Mouse (Mus musculus): ENCODE results near the gene Sc5d.

Gene Sc5d

GRCm38 (mm10) chr9:42270081-42270480 is 6.0 kb upstream of the Sc5d start:
- in situ Hi-C loops (cut with MboI; ENCODE audit: low pct_unique_long_range_greater_than_20kb in 1 of 2, low sequenced_read_pairs in 2 of 2, unreplicated experiment in 1 of 2) = no loop called here

- in situ Hi-C loops (cut with MboI; ENCODE audit: low pct_unique_long_range_greater_than_20kb in 1 of 2, low sequenced_read_pairs in 2 of 2, unreplicated experiment in 1 of 2) = no loop called here
Observed at GRCm38 (mm10) chr9:42268371-42268770, 4.3 kb upstream of the Sc5d start.

DNA sequence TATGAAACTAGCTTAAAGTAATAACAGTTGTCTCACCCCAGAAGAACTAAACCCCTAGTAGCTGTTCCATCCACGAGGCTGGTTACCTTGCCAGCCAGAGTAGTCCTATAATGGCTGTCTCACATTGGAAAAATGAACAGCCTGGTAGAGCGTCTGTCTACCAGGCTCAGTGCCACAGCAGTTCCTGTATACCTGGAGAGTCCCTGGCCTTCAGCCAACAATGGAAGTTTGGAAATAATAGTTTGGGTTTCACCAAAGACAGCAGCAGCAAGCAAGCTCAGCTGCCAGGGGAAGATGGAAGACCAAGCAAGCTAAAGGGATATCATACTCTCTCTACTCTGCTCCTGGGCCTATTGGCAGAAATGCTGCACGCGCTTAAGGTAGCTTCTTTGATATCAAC is 1.3 kb upstream of the Sc5d start:
- in situ Hi-C loops (cut with MboI; ENCODE audit: low pct_unique_long_range_greater_than_20kb in 1 of 2, low sequenced_read_pairs in 2 of 2, unreplicated experiment in 1 of 2) = no loop called here

GRCm38 (mm10) chr9:42263709-42264111 is 346 bp downstream of the Sc5d start:
- in situ Hi-C loops (cut with MboI; ENCODE audit: low pct_unique_long_range_greater_than_20kb in 1 of 2, low sequenced_read_pairs in 2 of 2, unreplicated experiment in 1 of 2) = no loop called here

DNA sequence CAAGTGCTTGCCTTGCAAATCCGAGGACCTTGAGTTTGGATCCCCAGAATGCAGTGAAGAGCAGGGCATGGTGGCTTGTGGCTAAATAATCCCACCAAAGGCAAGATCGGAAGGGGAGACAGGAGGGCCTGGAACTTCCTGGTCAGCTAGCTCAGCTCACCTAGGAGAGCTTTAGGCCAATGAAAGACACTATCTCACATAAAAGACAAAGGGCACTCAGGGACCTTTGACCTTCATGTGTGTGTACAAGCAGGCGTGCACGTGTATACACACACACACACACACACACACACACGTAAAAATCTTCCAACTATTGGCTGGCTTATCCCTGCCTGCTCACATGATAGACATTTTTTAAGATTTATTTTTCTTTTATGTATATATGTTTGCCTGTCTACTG is 3.6 kb downstream of the Sc5d start:
- in situ Hi-C loops (cut with MboI; ENCODE audit: low pct_unique_long_range_greater_than_20kb in 1 of 2, low sequenced_read_pairs in 2 of 2, unreplicated experiment in 1 of 2) = no loop called here

DNA sequence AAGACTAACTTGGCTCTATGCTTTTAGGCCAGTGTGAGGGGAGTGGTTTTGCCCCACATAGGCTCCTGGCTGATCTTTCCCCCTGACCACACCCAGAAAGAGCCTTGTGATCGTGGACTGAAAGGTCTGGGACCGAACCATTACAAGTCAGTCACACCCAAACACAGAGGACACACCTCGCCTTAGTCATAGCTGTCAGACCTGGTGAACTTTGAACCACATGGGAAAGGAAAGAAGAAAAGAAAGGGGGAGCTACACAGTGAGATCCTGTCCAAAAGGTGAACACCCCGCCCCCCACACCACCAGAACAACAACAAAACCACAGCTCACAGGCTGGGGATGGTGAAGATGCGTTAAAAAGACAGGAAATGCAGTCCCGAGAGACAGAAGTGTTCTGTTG is 14.9 kb downstream of the Sc5d start:
- in situ Hi-C loops (cut with MboI; ENCODE audit: low pct_unique_long_range_greater_than_20kb in 1 of 2, low sequenced_read_pairs in 2 of 2, unreplicated experiment in 1 of 2) = loop anchor here in 1 of 2 experiments (10.0 kb wide), 1 partner anchor 254 kb away; no protein-coding TSS in a partner anchor

DNA sequence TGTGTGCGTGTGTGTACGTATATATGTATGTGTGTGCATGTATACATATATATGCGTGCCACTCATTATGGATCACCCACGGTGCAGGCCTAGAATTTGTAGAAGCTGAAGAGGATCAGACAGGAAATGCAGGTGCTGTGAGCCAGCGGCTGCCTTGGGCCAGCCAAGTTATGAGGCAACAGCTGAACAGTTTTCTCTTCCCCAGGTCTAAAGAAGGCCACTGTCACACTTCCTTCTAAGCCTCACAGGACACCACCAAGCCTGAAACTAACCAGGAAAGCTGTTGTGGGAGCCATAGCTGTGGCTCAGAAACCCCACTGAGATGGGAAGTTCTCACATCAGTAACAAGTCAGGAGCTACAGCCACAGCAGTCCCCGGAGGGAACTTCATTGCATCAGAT is 17.4 kb downstream of the Sc5d start:
- in situ Hi-C loops (cut with MboI; ENCODE audit: low pct_unique_long_range_greater_than_20kb in 1 of 2, low sequenced_read_pairs in 2 of 2, unreplicated experiment in 1 of 2) = loop anchor here in 1 of 2 experiments (10.0 kb wide), 1 partner anchor 252 kb away; no protein-coding TSS in a partner anchor

- in situ Hi-C loops (cut with MboI; ENCODE audit: low pct_unique_long_range_greater_than_20kb in 1 of 2, low sequenced_read_pairs in 2 of 2, unreplicated experiment in 1 of 2) = loop anchor here (5.0 to 10.0 kb wide), 2 partner anchors 242 to 249 kb away; no protein-coding TSS in a partner anchor
Observed at GRCm38 (mm10) chr9:42244173-42244572, 19.9 kb downstream of the Sc5d start.

DNA sequence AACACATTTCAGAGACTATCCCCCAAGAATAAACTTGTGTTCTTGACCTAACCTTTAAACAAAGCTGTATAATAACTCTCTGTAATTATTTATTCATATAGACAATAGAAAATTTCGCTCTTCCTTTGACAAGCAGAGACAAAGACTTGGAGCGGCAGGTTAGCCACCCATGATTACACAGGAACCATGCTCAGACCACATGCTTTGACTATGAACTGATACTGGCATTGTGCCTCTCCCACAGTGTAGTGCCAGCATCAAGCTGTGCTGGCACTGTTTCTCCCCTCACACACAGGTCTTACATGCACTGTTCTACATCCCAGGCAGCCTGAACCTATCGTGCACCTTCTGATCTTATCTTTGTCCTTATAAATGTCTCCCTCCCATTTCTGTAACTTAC is 23.0 kb downstream of the Sc5d start:
- in situ Hi-C loops (cut with MboI; ENCODE audit: low pct_unique_long_range_greater_than_20kb in 1 of 2, low sequenced_read_pairs in 2 of 2, unreplicated experiment in 1 of 2) = loop anchor here (5.0 to 10.0 kb wide), 2 partner anchors 239 to 246 kb away; no protein-coding TSS in a partner anchor

GRCm38 (mm10) chr9:42240583-42240992 is 23.5 kb downstream of the Sc5d start:
- in situ Hi-C loops (cut with MboI; ENCODE audit: low pct_unique_long_range_greater_than_20kb in 1 of 2, low sequenced_read_pairs in 2 of 2, unreplicated experiment in 1 of 2) = loop anchor here (5.0 to 10.0 kb wide), 2 partner anchors 238 to 246 kb away; no protein-coding TSS in a partner anchor

- in situ Hi-C loops (cut with MboI; ENCODE audit: low pct_unique_long_range_greater_than_20kb in 1 of 2, low sequenced_read_pairs in 2 of 2, unreplicated experiment in 1 of 2) = no loop called here
Observed at GRCm38 (mm10) chr9:42238827-42239226, 25.2 kb downstream of the Sc5d start.

- in situ Hi-C loops (cut with MboI; ENCODE audit: low pct_unique_long_range_greater_than_20kb in 1 of 2, low sequenced_read_pairs in 2 of 2, unreplicated experiment in 1 of 2) = no loop called here
Observed at GRCm38 (mm10) chr9:42231116-42231515, 32.9 kb downstream of the Sc5d start.

GRCm38 (mm10) chr9:42230333-42230732 is 33.7 kb downstream of the Sc5d start:
- in situ Hi-C loops (cut with MboI; ENCODE audit: low pct_unique_long_range_greater_than_20kb in 1 of 2, low sequenced_read_pairs in 2 of 2, unreplicated experiment in 1 of 2) = no loop called here

DNA sequence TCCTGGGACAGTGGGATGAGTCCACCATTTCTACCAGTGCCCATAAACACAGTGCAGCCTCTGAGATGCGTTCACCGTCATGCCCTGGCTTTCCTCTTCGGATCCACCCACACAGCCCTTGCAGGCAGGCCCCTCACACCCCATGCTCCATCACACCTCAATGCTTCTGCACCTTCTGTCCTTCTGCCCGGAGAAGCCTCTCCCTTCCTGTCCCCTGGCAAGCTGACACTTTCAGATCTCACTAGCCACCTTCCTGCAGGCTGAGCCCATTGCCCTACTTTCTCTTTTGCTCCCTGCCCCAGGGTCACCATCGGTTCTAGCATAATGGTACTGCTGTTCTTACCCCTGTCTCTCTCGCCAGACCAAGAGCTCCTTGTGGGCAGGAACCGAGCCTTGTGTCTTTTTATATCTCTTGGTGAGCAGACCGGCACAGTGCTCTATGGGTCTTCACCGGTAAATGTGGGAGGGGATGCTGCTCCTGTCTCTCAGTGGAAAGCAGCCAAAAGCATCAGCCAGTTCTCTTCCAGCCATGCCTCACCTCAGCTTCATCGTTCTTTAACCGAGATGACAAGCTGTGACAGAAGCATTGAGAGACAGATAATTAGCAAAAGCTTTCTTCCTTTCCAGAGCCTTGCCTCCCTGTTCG is 34.5 kb downstream of the Sc5d start:
- in situ Hi-C loops (cut with MboI; ENCODE audit: low pct_unique_long_range_greater_than_20kb in 1 of 2, low sequenced_read_pairs in 2 of 2, unreplicated experiment in 1 of 2) = no loop called here

- in situ Hi-C loops (cut with MboI; ENCODE audit: low pct_unique_long_range_greater_than_20kb in 1 of 2, low sequenced_read_pairs in 2 of 2, unreplicated experiment in 1 of 2) = no loop called here
Observed at GRCm38 (mm10) chr9:42227804-42228203, 36.3 kb downstream of the Sc5d start.

DNA sequence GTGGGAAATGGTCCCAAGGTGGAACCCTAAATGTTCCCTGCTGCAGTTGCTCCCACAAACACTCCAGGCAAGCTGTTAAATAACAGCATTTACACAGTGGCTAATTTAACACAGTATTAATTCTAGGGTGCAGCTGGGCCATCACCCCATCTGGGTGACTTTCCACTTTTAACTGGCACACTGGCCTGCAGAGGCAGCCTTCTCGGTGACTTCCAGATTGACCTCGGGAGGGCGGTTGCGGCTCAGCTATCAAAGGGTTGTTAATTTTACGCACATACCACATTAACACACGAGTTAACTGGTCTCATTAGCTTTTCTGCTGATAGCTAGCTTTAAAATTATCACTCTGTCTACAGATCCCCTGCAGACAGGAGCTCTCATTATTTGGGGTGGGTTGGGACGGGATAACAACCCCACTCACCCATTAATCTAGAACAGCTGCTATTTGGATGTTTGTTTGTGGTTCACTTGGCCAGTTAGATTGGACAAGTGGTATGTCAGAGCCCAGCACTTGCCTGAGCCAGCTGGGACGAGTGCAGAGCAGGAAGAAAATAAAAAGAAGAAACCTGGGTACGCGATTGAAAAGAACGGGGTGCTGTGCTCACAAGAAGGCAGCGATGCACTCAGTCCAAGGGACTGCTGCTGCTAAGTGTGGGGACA is 44.9 kb downstream of the Sc5d start:
- in situ Hi-C loops (cut with MboI; ENCODE audit: low pct_unique_long_range_greater_than_20kb in 1 of 2, low sequenced_read_pairs in 2 of 2, unreplicated experiment in 1 of 2) = no loop called here

DNA sequence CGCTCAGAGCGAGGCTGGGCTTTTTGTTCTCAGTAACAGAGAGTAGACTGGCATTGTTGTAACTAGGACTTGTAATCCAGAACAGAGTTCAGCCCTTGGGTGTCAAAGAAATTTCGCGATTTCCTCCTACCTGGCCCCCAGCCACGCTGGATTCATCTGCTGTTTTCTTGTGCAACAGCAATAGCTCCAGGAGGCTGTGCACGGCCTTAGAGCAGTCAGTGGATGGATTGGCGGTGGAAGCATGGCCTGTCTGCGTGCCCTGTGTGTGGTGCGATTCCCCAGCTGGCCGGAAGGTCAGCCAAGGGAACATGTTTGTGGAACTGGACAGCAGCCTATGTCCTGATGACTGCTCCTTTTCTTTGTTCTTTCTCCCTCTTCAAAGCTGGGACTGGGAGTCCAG is 46.4 kb downstream of the Sc5d start:
- in situ Hi-C loops (cut with MboI; ENCODE audit: low pct_unique_long_range_greater_than_20kb in 1 of 2, low sequenced_read_pairs in 2 of 2, unreplicated experiment in 1 of 2) = no loop called here

- in situ Hi-C loops (cut with MboI; ENCODE audit: low pct_unique_long_range_greater_than_20kb in 1 of 2, low sequenced_read_pairs in 2 of 2, unreplicated experiment in 1 of 2) = no loop called here
Observed at GRCm38 (mm10) chr9:42214116-42214515, 49.9 kb downstream of the Sc5d start.

DNA sequence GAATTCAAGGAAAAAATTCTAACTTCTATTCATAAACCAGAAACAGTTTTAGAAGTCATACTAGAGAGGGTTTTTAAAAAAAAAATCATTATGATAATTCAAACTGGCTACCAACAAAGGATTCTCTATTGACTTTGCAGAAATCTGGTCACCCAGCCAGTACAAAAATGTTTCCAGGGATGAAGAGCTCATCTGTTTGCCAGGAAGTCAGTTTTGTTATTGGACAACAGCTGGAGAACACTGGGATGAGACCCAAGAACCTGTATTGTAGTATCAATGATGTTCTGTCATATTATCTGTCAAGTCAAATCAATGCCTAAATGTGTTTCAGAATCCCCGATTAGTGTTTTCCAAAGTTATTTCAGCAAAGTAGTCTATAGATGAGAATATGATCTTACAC is 50.9 kb downstream of the Sc5d start:
- in situ Hi-C loops (cut with MboI; ENCODE audit: low pct_unique_long_range_greater_than_20kb in 1 of 2, low sequenced_read_pairs in 2 of 2, unreplicated experiment in 1 of 2) = no loop called here

DNA sequence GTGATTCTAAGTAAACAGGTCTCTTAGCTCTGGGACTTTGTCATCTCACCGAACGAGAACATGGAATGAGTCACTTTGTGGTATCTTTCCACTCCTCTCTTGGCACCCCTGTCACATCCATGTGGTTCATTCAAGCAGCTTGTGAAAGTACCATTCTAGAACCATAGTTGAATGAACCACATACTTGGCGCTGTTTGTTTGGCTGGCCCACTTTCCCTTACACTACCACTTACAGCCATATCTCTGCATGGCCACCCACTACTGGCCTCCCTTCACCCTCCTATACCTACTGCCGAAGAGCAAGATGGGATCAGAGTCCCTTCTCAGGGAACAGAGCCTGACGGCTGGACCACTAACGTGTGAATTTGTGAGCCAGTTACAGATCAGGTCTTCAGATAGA is 54.4 kb downstream of the Sc5d start:
- in situ Hi-C loops (cut with MboI; ENCODE audit: low pct_unique_long_range_greater_than_20kb in 1 of 2, low sequenced_read_pairs in 2 of 2, unreplicated experiment in 1 of 2) = no loop called here

Data from mouse embryonic stem cell (cell line).